Mouse (Mus musculus): ENCODE results near the gene Slc23a2. TPM values are rescaled to one million over a fixed set of nuclear protein-coding genes. Genes with fewer than 3 reads are reported as not detected.

Gene Slc23a2
- polyA plus RNA-seq, 1 experiment, result 10.6 TPM

DNA sequence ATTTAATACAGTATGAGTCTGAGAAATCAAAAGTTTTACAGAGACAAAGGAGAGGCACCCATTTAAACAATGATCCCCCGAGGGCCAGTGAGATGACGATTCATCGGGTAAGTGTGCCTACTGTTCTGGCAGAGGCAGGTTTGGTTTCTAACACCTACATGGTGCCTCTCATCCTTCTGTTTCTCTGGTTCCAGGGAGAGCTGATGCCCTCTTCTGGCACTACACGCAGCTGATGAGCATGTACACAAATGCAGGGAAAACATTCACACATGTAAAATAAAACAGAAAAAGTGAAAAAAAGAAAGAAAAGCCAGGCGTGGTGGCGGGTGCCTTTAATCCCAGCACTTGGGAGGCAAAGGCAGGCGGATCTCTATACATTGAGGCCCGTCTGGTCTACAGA is 85.0 kb downstream of the Slc23a2 start:
- DNase-seq (ENCODE audit: low read depth, low spot score), result no peak
- 90% methylated on average over 8 of the region's 8 CpGs for WGBS

DNA sequence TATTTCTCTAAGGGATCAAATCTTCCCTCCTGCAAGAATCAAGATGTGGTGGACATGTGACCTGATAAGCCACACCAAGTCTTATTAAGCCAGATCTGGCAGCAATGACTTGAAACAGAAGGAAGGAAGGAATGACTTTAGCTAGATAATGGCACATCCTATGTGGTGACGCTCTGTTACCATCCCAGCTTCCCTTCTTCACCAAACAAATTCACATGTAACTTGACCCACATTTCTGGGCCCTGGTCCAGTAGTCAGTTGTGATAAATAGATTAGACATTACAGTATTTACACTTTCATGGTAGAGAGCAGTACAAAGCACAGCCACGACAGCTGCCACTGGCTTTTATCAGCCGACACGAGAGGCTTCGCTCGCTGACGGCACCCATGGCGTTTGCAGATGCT is 89.6 kb downstream of the Slc23a2 start:
- WGBS, result 76% methylated on average over 8 of the region's 8 CpGs

DNA sequence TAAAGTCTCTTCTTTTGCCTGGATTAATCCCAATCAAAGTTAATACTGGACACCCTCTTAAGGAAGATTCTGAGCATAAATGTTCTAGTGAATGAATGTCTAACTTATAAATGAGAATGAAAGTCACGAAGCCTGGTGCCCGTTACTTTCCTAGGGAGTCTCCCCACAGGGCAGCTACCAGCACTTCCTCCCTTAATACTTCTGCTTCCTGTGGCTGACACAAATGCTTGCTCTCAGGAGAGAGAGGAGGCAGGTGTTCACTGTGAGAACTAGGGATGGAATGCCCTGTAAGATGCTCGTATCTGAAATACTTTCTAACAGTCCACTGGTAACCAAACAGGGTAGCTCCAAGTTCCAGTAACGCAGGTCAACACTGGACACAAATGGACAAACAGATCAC is 91.1 kb downstream of the Slc23a2 start:
- WGBS, result 83% methylated on average over 4 of the region's 4 CpGs

More for the DNA sequence above, 89.6 kb downstream of the Slc23a2 start:
- no peak for DNase-seq (ENCODE audit: low read depth, low spot score)

DNA sequence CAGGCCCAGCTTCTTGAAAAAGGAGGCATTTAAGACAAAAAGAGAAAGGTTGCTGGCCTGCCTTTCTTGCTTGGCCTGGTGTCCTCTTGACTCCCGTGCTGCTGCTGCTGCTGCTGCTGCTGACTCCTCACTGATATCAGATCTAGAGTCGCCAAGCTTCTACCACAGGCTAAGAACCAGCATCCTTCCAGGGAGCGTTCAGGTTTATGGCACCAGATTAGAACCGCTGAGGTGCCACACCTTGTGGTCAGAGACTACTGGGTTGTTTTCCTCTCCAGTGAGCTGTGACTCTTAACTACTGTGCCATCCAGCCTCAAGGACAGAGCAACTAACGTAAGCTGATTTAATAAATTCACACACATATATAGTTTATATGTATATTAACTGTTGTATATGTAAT is 93.1 kb downstream of the Slc23a2 start:
- 31% methylated on average over 5 of the region's 5 CpGs for WGBS
- DNase-seq (ENCODE audit: low read depth, low spot score), result no peak

More for the DNA sequence above, 91.1 kb downstream of the Slc23a2 start:
- DNase-seq (ENCODE audit: low read depth, low spot score), result no peak

DNA sequence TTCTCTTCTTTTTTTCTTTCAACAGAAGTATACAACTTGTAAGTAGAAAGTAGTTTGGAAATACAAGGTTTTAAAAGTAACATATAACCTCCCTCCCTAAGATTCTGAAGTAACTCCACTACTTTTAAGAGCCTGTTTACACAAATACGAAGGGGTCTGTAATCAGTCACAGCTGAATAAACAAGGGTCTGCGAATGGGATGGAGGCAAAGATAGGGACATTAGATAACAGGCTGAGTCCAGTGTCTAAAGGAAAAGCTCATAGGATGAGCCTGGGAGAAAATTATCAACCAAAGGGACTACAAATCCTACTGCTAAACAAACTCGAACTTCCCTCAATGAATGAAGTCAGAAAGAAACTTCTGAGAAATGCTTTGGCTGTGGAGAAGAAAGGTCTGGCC is 95.0 kb downstream of the Slc23a2 start:
- WGBS, result 39% methylated on average over 3 of the region's 3 CpGs

DNA sequence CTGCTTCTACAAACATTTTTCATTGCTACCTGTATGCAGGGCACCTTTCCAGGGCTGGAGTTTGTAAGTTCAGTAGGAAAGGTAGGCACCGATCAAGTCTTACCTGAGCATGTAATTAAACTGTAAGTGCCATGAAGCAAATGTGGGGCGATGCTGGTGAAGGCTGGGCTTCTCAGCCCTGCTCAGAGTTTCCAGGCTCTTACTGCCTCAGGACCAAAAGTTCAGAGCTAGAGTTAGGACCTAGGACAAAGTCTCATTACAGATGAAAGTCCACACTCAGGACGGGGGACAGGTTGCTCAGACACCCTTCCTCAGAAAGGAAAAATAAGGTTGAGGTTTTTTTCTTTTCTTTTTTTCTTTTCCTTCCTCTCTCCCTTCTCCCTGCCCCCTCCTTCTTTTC is 95.4 kb downstream of the Slc23a2 start:
- 71% methylated on average over 3 of the region's 3 CpGs for WGBS
- DNase-seq (ENCODE audit: low read depth, low spot score), result no peak

More for the DNA sequence above, 95.0 kb downstream of the Slc23a2 start:
- DNase-seq (ENCODE audit: low read depth, low spot score), result no peak

DNA sequence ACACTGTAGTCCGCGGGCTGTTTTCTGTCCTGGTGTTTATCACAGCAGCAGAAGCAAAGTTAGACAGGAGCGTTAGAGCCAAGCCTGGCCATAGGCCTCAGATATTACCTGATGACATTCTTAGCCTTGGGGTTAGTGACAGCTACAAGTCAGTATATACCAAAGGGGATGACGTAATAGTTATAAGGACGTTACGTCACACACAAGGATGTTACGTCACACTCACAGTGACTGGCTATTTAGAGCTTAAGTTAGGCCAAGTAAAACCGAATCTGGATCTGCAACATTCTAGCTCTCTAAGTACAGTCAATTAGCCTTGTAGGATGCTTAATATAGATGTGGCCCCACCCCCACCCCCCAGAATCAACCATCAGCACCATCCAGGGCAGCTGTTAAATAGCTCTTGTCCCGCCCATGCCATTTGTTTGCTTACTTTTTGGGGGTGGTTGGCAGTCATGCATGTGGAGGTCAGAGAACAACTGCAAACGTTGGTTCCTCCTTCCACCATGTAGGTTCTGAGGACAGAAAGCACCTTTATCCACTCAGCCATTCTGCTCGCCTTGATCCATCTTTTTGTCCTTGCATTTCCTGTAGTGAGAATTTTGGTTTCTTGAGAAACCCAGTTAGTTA is 96.7 kb downstream of the Slc23a2 start:
- no peak for DNase-seq (ENCODE audit: low read depth, low spot score)
- 60% methylated on average over 11 of the region's 11 CpGs for WGBS

DNA sequence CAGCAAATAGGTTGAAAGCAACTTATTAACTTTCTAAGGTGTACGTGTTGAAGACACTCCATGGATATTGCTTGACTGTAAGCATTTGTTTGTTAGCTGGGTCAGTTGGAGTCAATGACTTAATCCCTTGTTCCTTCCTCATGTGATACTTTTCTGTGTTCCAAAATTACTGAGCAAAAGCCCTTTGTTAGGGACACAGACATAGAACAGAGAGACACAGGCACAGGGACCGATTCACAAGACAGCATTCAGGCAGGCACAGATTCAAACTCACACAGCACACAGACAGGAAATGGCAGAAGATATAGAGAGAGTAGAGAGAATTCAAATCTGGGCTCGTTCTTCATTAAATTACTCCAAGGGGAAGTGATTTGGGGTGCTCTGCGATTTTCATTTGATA is 97.5 kb downstream of the Slc23a2 start:
- DNase-seq (ENCODE audit: low read depth, low spot score), result no peak
- WGBS, result 76% methylated on average over 4 of the region's 4 CpGs

DNA sequence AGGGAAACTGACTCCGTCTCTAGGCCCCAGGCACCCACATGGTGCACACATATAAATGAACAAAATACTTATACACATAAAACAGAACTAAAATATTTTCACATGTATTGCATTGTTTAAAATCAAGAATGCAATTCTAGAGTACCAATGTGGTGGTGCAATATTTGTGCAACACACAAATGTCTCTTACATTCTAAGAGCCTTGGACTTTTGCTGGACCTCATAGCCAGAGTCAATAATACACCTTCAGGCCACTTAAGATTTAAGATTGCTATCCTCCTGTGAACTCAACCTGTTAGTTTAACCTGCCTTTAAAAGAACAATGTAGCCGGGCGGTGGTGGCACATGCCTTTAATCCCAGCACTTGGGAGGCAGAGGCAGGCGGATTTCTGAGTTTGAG is 98.2 kb downstream of the Slc23a2 start:
- WGBS, result 93% methylated on average over 4 of the region's 4 CpGs
- DNase-seq (ENCODE audit: low read depth, low spot score), result no peak

DNA sequence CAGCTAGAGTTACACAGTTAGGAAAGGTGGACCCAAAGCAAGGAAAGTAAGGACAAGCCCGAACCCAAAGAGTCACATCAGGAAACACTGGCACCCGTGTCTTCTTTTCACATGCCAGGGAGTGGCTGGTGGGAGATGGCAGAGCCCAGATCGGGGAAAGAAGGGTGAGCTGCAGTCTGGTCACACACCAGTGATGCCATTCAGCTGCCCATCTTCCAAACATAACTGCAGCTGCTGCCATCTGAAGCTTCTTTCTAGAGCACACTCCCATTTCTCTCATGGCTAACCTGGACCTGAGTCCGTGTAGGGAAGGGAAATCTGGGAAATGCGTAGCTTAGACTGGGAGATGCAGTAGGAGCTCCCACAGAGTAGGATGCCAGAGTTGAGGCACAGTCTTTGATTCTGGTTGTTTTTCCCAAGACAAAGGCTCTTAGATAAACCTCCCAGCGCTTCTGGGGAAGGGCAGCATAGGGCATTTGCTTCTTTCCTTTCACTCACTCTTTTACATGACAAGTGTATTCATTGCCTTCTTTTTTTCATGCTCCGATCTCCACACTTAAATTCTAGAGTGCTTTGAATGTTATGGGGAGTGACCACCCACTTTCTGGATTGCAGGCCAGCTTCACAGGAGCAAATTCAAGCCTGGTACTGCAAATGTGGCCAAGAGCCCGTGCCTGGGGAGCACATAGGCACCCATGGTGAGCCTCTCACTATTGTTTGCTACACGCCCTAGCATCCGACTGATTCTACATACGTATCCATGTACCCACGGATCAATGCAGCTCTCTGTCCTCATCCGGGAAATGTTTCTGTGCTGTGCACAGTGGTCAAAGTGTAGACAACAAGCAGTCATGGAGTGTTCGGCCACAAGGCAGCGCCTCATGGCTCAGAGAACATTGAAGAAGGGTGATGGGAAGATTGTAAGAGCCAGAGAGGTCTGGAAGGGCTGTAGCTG is 100.3 kb downstream of the Slc23a2 start:
- DNase-seq (ENCODE audit: low read depth, low spot score), result no peak
- 87% methylated on average over 15 of the region's 15 CpGs for WGBS

DNA sequence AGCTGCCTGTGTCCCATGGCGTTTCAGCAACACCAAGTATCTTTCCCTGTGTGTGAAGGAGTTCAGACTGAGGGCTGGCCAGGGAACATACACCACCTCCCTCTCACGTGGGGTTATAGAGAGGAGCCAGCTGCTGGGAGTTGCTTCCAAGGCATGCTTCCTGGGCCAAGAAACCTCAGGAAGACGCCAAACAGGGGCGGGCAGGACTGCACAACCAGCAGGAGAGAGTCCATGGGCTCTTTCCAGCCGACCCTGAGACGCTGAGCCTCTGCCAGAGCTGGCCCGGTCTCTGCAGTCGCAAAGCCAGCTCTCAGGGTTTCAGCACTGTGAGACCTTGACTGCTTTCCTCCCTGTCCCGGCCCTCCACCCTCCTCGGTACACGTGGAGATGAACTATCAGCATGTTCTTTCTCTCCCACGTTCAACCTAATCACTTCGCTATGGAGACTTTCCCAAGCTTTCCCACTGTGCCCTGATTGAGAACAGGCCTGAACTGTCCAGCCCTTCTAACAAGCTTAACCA is 101.7 kb downstream of the Slc23a2 start:
- DNase-seq (ENCODE audit: low read depth, low spot score), result no peak
- 38% methylated on average over 13 of the region's 13 CpGs for WGBS

DNA sequence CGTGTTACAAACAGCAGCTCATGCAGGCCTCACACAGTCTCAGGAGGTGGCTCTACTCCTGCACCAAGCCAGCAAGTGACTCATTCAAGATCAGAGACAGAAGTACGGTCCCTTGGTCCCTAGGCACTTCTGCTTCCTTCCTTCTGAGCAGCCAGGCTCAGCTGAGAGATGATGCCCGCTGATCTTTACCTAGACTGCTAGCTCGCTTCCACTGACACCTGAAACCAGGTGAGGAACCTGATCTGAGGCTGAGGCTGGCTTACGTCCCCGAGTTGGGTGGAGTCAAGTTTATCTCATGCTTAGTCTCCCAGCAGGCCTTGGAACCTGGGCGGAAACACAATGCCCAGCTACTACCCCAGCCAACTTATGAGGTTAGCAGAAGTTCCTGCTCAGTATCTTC is 105.0 kb downstream of the Slc23a2 start:
- 33% methylated on average over 7 of the region's 7 CpGs for WGBS
- no peak for DNase-seq (ENCODE audit: low read depth, low spot score)

DNA sequence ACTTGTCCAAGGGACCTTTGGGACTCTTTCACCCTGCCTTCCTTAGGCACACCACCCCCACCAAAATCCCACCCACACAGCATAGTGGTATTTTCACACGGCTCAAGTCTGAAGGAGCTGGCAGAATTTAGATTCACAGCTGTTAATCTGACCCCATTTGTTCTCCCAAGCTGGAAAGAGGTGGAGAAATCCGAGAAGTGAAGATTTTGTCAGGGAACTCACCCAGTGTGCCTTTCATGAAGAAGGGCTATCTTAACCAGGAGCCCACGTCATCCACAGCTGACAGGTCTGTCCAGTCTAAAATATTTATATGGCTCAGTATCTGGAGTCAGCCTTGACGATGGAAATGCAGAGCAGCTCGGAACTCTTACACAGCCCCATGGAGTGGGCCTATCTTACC is 108.6 kb downstream of the Slc23a2 start:
- no peak for DNase-seq (ENCODE audit: low read depth, low spot score)
- WGBS, result 72% methylated on average over 5 of the region's 5 CpGs

DNA sequence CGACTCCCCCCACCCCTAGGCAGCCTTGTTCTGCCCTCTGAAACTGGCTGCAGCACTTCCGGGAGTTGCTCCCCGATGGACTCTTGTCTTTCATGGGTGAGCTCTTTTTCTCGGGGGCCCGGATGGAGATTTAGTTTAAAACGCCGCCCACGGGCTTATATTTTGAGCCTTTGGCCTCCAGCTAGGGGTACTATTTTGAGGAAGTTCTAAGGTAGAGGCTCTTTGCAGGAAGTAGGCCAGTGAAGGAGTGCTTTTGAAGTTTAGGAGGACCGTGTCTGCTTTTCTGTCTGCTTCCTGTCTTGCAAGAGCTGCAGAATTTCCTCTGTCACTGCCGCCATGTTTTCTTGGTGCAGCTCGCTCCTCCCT is 109.5 kb downstream of the Slc23a2 start:
- 78% methylated on average over 11 of the region's 11 CpGs for WGBS
- no peak for DNase-seq (ENCODE audit: low read depth, low spot score)

DNA sequence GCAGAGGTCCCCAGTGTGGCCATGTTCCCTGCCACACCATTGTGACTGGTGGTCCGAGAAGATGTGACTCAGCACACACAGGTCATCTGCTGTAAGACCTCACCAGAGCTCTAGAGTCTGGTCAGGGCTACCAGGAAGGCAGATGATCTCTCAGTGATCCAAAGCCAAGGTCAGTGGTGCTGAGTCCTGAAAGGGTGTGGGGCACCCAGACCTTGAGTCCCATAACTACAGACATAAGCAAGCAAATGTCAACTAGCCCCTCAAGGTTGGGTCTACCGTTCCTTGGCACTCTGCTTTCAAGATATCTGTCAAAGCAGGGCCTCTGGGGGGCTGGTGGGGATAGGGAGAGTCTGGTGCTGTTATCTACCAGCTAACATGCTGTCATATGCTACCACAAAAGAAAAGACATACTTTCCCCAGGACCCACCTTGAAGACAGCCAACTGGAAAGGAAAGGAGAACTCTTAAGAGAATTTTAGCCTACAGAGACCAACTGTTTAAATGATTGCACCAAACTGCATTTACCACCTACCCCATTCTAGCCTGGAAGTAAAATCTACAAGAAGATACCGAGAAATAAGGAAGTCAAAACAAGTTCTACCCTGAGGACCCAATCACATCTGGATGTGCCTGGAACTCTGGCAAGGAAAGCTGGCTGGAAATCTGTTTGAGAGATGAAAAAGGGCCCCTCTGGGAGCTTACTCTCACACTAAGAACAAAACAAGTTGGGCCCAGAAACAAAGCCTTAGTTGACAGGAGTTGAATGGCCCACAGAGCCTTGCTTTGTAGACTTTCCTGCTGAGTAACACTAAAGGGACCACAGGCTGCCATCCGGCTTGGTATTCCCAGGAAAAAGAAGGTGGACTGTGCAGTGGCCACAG is 110.1 kb downstream of the Slc23a2 start:
- WGBS, result 73% methylated on average over 4 of the region's 4 CpGs
- no peak for DNase-seq (ENCODE audit: low read depth, low spot score)

DNA sequence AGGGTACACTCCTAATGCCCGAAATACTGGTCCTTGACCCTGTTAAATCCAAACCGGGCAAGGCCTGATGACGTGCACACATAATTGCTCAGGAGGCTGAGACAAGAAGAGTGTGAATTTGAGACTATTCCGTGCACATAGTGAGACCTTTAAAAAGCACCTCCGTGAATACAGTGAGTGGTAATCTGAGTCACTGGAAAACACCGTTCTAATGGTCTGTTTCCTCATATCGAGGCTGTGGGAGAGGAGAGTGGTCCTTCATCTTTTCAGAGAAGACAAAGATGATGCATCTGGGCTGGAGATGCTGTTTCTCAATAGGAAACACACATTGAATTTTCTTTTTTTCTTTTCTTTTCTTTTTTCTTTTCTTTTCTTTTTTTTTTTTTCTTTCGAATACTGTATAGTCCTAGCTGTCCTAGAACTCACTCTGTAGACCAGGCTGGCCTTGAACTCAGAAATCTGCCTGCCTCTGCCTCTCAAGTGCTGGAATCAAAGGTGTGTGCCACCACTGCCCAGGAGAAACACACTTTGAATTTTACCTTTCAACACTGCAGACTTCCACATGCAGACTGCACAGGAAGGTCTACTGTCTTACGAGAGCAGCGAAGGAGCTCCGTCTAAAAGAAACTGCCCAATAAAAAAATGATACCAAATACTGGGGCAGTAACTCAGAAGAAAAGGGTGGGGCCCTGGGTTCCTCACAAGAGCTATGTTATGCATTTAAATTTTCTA is 113.4 kb downstream of the Slc23a2 start:
- WGBS, result 65% methylated on average over 11 of the region's 11 CpGs
- DNase-seq (ENCODE audit: low read depth, low spot score), result no peak

DNA sequence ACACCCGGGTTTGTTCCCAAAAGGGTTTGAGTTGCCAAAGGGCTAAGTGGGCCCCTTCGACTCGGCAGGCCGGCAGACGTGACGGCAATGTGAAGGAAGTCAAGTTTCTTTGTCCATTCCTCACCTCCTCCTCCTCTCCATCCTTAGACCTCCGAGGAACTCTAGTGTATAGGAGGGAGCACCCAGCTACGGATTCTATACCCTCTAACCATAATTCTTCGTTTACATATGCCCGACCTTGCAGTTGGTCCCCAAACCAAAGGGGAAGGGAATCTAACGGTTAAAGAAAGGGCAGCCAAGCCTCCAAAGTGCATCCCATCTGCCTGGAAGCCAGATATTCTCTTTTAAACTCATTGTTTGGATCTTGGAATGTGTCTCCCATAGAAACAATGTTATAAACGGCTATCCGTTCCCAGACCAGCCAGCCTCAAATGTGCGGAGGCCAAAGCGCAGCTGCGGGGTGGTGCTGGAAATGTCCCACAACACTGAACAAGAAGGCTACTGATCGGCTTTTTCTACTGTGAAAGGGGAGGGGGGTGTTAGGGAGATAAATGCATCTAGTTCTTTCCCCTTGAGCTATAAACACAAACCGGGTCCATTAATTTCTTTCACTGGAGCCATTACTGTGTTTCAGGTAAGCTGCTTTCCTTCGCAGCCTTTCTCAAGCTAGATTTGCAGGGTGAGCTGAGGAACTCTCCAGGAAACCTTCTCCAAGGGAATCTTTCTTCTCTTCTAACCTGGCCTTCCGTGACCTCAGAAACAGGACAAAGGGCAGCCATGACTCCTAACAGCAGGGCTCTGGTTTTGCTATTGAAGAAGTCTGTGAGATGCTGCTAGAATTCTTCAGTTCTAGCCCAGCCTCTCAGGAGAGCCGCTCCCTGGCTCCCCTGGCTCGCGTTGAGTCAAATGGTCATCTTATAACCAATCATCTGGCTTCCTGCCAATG is 114.2 kb downstream of the Slc23a2 start:
- WGBS, result 28% methylated on average over 23 of the region's 23 CpGs
- DNase-seq (ENCODE audit: low read depth, low spot score), result no peak
